Mouse (Mus musculus) neural tube, embryonic 15.5 days (tissue): ENCODE measurements at regions not wholly inside any gene's neighbourhood (a gene's known extent, or its start where the extent isn't known, plus 50 kb on each side); places are given as distances from the start of the nearest gene placed in this dataset.

Experiments
- ATAC-seq: fragments of 200-750 bp; cut with Nextera tagmentation; 2 replicates; pipeline ENCODE4 v1.8.0; 2017; ENCODE audit warnings: mild to moderate bottlenecking, moderate TSS enrichment, moderate library complexity; ENCODE audit not compliant: low FRiP score
- H3K27ac ChIP-seq: fragments of 300-500 bp; sonication (generic); replicated peaks from 2 replicates; pipeline ENCODE4 v1.5.1; 2015; ENCODE audit warnings: mild to moderate bottlenecking, inconsistent platforms
- H3K27me3 ChIP-seq: fragments of 300-500 bp; sonication (generic); replicated peaks from 2 replicates; pipeline ENCODE4 v1.6.1; 2015; ENCODE audit warnings: inconsistent platforms
- H3K36me3 ChIP-seq: fragments of 300-500 bp; sonication (generic); 2 replicates; pipeline ENCODE4 v1.6.1; 2015; ENCODE audit warnings: inconsistent platforms
- H3K4me1 ChIP-seq: fragments of 300-500 bp; sonication (generic); 2 replicates; pipeline ENCODE4 v1.6.1; 2015; ENCODE audit warnings: inconsistent platforms
- H3K4me2 ChIP-seq: fragments of 300-500 bp; sonication (generic); 2 replicates; pipeline ENCODE4 v1.6.1; 2015; ENCODE audit warnings: inconsistent platforms, mild to moderate bottlenecking, moderate library complexity
- H3K4me3 ChIP-seq: fragments of 300-500 bp; sonication (generic); replicated peaks from 2 replicates; pipeline ENCODE4 v1.5.1; 2015; ENCODE audit warnings: mild to moderate bottlenecking, inconsistent platforms
- H3K9ac ChIP-seq: fragments of 300-500 bp; sonication (generic); replicated peaks from 2 replicates; pipeline ENCODE4 v1.6.1; 2015; ENCODE audit warnings: mild to moderate bottlenecking, inconsistent platforms
- H3K9me3 ChIP-seq: fragments of 300-500 bp; sonication (generic); replicated peaks from 2 replicates; pipeline ENCODE4 v1.6.1; 2016; ENCODE audit warnings: inconsistent platforms
- WGBS: fragments of 180-500 bp; shearing (Covaris S2); methylation state at CpG from one replicate; pipeline ENCODE4 v1.1.7; 2015; ENCODE audit warnings: mixed read lengths; 5-methylcytosine and 5-hydroxymethylcytosine counted together

DNA sequence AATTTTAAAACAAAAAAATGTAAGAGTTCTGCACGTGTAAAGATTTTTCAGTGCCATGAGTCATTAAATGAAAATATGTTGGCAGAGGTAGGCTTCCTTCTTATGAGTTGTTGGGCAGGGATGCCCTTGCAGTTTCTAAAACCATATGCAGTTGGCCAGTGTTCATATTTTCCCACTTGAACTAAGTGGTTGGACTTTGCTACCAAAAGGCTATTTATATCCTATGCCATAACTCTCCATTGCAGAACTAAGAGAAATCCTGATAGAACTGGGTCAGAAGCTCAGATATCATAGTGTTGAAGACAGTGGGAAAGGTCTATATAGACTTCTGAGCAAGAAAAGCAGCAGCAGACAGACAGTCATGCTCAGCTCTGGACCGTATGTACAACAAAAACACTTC lies 690.7 kb upstream of the Frg1 start:
- no peak overlapping the region for H3K4me3 ChIP-seq
- no peaks in the 10 kb centered on the region for H3K4me1 ChIP-seq
- whole genome bisulfite sequencing, result 82% methylated on average over 2 of the region's 2 CpGs
- no peaks in the 10 kb centered on the region for H3K9me3 ChIP-seq
- no peaks in the 10 kb centered on the region for H3K36me3 ChIP-seq
- no peak overlapping the region for H3K27ac ChIP-seq
- no peaks in the 10 kb centered on the region for H3K27me3 ChIP-seq
- no peak overlapping the region for H3K9ac ChIP-seq
- H3K4me2 ChIP-seq, result no peak overlapping the region
- no peak for ATAC-seq

DNA sequence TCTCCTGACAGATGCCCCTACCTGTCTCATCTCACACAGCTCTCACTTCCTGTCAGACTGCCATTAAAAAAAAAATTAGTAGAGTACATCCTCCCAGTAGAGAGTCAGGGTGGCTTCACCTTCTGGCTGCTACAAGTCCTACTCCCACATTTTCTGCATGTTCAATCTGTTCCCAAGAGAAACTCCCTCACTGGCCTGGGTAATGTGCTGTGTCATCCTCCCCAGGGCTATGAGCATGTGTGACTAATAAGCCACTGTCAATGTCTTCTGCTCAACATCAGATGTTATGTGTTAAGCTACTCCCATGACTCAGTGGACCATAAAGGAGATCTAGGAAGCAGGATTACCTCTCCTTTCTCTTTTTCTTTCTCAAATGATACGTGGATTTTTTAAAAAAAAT lies 652.4 kb upstream of the Frg1 start:
- Histone ChIP-seq H3K4me1 (no peaks in the 10 kb centered on the region), H3K4me3 (no peak overlapping the region), H3K36me3 (no peaks in the 10 kb centered on the region), H3K9ac (no peak overlapping the region), H3K4me2 (no peak overlapping the region), H3K27me3 (no peaks in the 10 kb centered on the region), H3K27ac (no peak overlapping the region), H3K9me3 (no peaks in the 10 kb centered on the region)
- no peak for ATAC-seq
- WGBS, result 92% methylated on average over 1 of the region's 1 CpGs

DNA sequence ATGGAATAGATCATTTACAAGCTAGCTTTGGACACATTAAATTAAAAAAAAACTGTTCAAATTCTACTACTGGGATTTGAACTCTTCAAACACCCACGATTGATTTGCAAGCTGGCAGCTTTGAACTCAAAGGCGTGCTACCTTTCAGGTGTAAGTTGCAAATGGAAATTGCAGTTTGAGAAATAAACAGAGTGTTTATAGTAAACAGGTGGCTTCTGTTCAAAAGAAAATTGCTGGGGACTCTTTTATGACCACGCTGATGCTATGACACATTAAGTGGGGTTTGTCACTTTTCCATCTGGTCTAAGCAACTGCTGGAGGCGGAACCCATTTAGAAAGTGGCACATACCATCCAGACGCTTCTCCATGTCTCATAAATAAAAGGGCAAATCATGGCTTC lies 626.7 kb upstream of the Frg1 start:
- Histone ChIP-seq H3K27me3 (no peaks in the 10 kb centered on the region), H3K9ac (no peak overlapping the region), H3K4me1 (peaks cover 5% of the 10 kb centered on the region; the same call in 1 of the 2 replicates), H3K9me3 (no peaks in the 10 kb centered on the region), H3K4me2 (no peak overlapping the region), H3K27ac (no peak overlapping the region), H3K4me3 (no peak overlapping the region), H3K36me3 (no peaks in the 10 kb centered on the region)
- WGBS, result 72% methylated on average over 5 of the region's 5 CpGs
- no peak for ATAC-seq

DNA sequence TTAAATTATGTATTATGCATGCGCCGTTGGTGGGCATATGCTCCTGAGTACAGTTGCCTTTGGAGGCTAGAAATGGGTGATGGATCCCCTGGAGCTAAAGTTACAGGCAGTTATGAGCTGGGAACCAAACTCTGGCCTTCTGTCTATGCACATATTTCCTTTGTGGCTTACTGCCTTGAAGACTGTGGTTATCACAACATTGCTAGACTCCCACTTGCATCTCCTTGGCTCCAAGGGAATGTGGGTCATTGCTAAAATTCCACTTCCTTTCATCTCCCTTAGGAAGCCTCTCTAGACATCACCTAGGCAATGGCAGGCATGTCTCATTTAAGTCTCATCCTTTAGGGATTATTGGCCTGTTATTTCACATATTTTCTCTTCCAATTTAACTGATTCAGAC lies 622.4 kb upstream of the Frg1 start:
- Histone ChIP-seq H3K9ac (no peak overlapping the region), H3K36me3 (no peaks in the 10 kb centered on the region), H3K4me3 (no peak overlapping the region), H3K4me2 (no peak overlapping the region), H3K27me3 (no peaks in the 10 kb centered on the region), H3K27ac (no peak overlapping the region), H3K4me1 (peaks cover 5% of the 10 kb centered on the region; the same call in 1 of the 2 replicates), H3K9me3 (no peaks in the 10 kb centered on the region)
- WGBS, result 91% methylated on average over 2 of the region's 2 CpGs
- ATAC-seq, result no peak

DNA sequence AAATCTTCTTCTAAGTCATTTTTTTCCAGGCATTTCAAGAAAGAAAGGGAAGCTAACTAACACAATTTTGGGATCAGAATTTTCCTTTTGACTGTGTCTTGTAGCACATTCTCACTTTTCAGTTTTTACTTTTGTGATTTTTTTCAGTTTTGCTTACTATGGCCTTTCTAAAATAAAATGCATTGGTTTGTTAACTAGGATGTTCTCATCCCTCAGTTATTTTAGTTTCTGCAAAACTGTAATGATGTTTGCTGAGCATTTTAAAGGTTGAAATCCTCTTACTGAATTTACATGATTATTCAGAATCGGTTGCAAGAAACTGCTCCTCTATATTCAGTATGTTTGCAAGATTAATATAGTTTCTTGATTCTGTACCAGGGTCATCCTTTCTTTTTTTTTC lies 610.1 kb upstream of the Frg1 start:
- Histone ChIP-seq H3K27ac (no peak overlapping the region), H3K9me3 (no peaks in the 10 kb centered on the region), H3K9ac (no peak overlapping the region), H3K4me2 (no peak overlapping the region), H3K4me1 (no peaks in the 10 kb centered on the region), H3K4me3 (no peak overlapping the region), H3K36me3 (no peaks in the 10 kb centered on the region), H3K27me3 (no peaks in the 10 kb centered on the region)
- WGBS, result 96% methylated on average over 1 of the region's 1 CpGs
- no peak for ATAC-seq

DNA sequence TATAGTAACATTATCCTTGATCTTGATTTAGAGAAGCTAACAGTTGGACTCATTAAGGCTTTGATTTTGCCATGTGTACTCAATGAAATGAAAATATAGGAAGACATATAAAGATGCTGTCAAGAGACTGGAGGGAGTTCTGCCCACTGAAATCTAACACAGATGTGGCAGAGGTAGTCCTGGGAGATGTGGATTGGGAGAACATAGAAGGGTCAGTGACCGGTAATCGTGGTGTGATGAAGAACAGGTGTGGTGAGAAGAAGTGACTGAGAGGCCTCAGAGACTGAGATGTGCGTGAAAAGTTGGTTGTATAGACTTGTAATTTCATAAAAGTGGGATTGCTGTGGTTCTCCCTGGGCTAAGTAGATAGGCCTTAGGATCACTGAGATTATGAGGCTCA lies 600.9 kb upstream of the Frg1 start:
- WGBS, result 87% methylated on average over 3 of the region's 3 CpGs
- no peak overlapping the region for H3K27ac ChIP-seq
- no peak for ATAC-seq
- no peak overlapping the region for H3K4me3 ChIP-seq
- H3K9ac ChIP-seq, result no peak overlapping the region
- no peaks in the 10 kb centered on the region for H3K4me1 ChIP-seq
- H3K4me2 ChIP-seq, result no peak overlapping the region
- H3K9me3 ChIP-seq, result no peaks in the 10 kb centered on the region
- no peaks in the 10 kb centered on the region for H3K27me3 ChIP-seq
- no peaks in the 10 kb centered on the region for H3K36me3 ChIP-seq

DNA sequence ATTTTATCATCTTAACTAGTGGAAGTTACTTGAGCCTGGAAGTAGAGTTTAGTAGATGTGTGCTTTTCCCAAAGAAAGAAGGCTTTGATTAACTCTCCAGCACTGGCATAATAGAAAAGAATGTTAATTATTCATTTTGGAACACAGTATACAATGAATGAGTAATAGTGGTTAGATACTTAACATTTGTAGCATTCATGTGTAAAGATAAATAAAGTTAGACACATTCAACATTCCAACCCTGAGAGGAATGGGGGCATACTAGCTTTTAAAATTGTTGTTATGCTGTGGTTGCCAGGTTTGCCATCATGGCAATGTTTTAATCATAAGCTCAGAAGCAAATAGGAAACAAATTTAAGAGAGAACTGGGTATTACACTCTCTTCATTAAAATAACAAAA lies 586.3 kb upstream of the Frg1 start:
- H3K4me1 ChIP-seq, result no peaks in the 10 kb centered on the region
- no peaks in the 10 kb centered on the region for H3K9me3 ChIP-seq
- no peak overlapping the region for H3K4me2 ChIP-seq
- H3K27ac ChIP-seq, result no peak overlapping the region
- no peak for ATAC-seq
- H3K9ac ChIP-seq, result no peak overlapping the region
- H3K4me3 ChIP-seq, result no peak overlapping the region
- H3K27me3 ChIP-seq, result no peaks in the 10 kb centered on the region
- no peaks in the 10 kb centered on the region for H3K36me3 ChIP-seq

DNA sequence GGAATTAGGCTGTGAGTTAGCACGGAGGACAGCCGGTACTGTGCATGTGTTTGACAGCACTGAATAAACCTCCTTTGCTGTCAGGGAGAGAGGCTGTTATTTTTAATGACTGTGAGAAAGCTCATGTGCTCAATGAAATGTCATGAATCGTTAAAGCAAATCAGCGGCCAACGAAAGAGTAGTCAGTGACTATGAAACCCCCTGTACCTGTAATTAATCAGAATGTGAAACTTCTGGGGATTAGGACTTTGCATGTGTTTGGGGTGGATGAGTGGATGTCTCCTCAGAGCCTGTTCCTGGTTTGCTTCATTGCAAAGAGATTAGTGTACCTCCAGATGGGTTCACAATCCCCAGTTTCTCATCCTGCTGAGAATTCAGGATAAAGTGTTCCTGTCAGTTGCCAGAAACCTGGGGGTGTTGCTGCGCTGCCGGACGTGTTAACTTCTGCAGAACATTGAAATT lies 572.2 kb upstream of the Frg1 start:
- Histone ChIP-seq H3K4me3 (no peak overlapping the region), H3K4me1 (no peaks in the 10 kb centered on the region), H3K36me3 (no peaks in the 10 kb centered on the region), H3K9ac (no peak overlapping the region), H3K27me3 (no peaks in the 10 kb centered on the region), H3K9me3 (no peaks in the 10 kb centered on the region), H3K27ac (no peak overlapping the region), H3K4me2 (no peak overlapping the region)
- 77% methylated on average over 8 of the region's 8 CpGs for WGBS
- ATAC-seq, result no peak

DNA sequence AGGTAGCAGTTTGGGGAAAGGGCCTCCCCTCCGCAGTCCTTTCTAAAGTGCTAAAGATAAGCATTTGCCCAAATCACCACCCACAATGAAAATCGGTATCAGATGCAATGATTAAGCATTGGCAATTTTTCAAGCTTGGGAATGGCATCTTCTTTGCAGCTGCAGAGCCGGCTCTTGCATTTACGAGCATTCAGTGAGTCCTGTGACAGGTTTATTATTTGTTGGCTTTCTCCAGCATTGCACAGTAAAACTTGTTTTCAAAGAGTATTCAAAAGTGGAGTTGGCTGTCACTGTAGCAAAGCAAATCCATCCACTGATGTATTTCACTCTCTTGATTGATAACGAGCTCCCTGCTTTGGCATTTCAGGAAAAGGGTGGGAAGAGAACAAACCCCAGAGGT lies 571.3 kb upstream of the Frg1 start:
- no peak for ATAC-seq
- WGBS, result 49% methylated on average over 5 of the region's 5 CpGs

DNA sequence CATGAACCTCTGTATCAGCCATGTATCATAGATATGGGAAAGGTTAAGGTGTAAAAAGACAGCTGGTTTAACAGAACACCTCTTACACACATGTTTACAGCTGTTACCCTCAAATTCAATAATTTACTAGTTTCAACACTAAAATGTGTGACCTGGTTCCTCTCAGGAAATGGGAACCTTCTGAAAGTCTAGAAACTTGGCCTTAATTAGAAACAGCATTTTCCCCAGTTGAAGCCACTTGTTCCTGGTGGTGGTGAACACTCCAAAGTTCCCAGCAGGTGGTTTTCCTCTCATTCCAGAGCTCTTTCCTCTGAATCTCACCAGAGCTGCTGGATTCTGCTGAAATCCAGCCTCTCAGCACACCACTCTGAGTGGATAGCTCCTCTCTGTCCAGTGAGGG lies 570.5 kb upstream of the Frg1 start:
- no peak overlapping the region for H3K4me3 ChIP-seq
- H3K9me3 ChIP-seq, result no peaks in the 10 kb centered on the region
- H3K27ac ChIP-seq, result no peak overlapping the region
- ATAC-seq, result no peak
- H3K4me1 ChIP-seq, result no peaks in the 10 kb centered on the region
- no peaks in the 10 kb centered on the region for H3K36me3 ChIP-seq
- no peak overlapping the region for H3K4me2 ChIP-seq
- no peak overlapping the region for H3K9ac ChIP-seq
- H3K27me3 ChIP-seq, result no peaks in the 10 kb centered on the region

More for the DNA sequence above, 571.3 kb upstream of the Frg1 start:
- Histone ChIP-seq H3K9ac (no peak overlapping the region), H3K27ac (no peak overlapping the region), H3K9me3 (no peaks in the 10 kb centered on the region), H3K27me3 (no peaks in the 10 kb centered on the region), H3K36me3 (no peaks in the 10 kb centered on the region), H3K4me1 (no peaks in the 10 kb centered on the region), H3K4me3 (no peak overlapping the region), H3K4me2 (no peak overlapping the region)

DNA sequence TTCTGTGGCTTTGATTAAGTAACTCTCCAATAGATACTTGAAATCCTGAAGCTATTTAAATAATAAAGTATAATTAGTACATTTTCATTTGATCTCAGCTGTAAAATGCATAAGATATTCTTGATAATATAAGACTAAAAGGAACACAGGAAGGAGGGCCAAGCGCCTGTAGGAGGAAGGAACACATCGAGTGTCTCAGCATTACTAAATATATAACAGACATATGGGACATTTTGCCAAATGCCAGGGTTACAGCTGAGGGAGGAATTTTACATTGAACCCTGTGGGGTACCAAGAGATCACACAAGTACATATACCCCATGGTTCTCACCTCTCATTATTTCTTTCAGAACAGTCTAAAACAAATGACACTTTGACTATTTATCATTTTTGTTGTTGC lies 555.5 kb upstream of the Frg1 start:
- no peaks in the 10 kb centered on the region for H3K27me3 ChIP-seq
- no peaks in the 10 kb centered on the region for H3K36me3 ChIP-seq
- no peak overlapping the region for H3K27ac ChIP-seq
- WGBS, result 89% methylated on average over 2 of the region's 2 CpGs
- H3K4me3 ChIP-seq, result no peak overlapping the region
- no peak overlapping the region for H3K4me2 ChIP-seq
- no peaks in the 10 kb centered on the region for H3K4me1 ChIP-seq
- H3K9ac ChIP-seq, result no peak overlapping the region
- ATAC-seq, result no peak
- no peaks in the 10 kb centered on the region for H3K9me3 ChIP-seq

DNA sequence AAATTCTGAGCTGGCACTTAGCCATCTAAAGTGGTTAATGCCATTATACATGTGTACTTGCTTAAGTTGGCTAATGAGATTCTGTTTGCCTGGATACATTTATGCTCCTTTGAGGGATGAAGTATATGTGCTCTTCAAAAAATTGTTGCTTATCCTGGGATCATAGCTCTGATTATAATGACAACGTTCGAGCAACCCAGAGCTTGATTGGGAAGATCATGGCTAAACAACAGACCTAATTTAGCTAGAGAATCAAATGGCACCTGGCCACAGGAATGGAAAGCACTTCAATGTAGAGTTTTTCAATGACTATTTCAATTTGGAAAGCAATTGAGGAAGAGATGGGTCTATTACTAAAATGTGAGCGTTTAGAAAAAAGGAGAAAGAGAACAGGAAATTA lies 553.7 kb upstream of the Frg1 start:
- H3K9me3 ChIP-seq, result no peaks in the 10 kb centered on the region
- ATAC-seq, result no peak

DNA sequence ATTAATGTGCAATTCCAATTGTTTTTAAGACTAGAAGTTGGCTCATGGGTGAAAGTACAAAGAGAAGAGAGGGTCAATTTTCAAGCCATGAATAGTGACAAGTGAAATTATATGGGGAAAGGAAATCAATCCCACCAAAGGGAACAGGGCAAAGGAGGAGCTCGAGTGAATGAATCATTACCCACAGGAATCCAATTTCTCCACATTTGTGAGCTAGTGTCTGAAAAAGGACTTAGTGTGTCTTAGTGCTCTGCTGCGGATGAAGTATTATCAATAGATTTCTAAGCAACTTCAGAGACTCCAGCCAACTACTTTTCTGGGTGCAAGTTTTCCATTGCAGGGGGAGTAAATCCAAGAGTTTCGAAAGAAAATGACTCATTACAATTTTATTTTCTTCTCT lies 552.5 kb upstream of the Frg1 start:
- no peaks in the 10 kb centered on the region for H3K27me3 ChIP-seq
- H3K9ac ChIP-seq, result no peak overlapping the region
- H3K9me3 ChIP-seq, result no peaks in the 10 kb centered on the region
- no peaks in the 10 kb centered on the region for H3K36me3 ChIP-seq
- H3K4me2 ChIP-seq, result no peak overlapping the region
- no peak for ATAC-seq
- no peak overlapping the region for H3K4me3 ChIP-seq
- no peak overlapping the region for H3K27ac ChIP-seq
- H3K4me1 ChIP-seq, result no peaks in the 10 kb centered on the region
- 85% methylated on average over 3 of the region's 3 CpGs for WGBS

More for the DNA sequence above, 553.7 kb upstream of the Frg1 start:
- no peak overlapping the region for H3K27ac ChIP-seq
- 95% methylated on average over 3 of the region's 3 CpGs for WGBS
- H3K4me3 ChIP-seq, result no peak overlapping the region
- no peaks in the 10 kb centered on the region for H3K36me3 ChIP-seq
- no peaks in the 10 kb centered on the region for H3K27me3 ChIP-seq
- H3K4me2 ChIP-seq, result no peak overlapping the region
- no peaks in the 10 kb centered on the region for H3K4me1 ChIP-seq
- no peak overlapping the region for H3K9ac ChIP-seq
